Mouse (Mus musculus): Measurements from ENCODE around the gene Cdkal1. TPM values are rescaled to one million over a fixed set of nuclear protein-coding genes. Genes with fewer than 3 reads are reported as not detected.

Gene Cdkal1
- polyA plus RNA-seq, 2 experiments = 10.8 to 29.8 TPM

DNA sequence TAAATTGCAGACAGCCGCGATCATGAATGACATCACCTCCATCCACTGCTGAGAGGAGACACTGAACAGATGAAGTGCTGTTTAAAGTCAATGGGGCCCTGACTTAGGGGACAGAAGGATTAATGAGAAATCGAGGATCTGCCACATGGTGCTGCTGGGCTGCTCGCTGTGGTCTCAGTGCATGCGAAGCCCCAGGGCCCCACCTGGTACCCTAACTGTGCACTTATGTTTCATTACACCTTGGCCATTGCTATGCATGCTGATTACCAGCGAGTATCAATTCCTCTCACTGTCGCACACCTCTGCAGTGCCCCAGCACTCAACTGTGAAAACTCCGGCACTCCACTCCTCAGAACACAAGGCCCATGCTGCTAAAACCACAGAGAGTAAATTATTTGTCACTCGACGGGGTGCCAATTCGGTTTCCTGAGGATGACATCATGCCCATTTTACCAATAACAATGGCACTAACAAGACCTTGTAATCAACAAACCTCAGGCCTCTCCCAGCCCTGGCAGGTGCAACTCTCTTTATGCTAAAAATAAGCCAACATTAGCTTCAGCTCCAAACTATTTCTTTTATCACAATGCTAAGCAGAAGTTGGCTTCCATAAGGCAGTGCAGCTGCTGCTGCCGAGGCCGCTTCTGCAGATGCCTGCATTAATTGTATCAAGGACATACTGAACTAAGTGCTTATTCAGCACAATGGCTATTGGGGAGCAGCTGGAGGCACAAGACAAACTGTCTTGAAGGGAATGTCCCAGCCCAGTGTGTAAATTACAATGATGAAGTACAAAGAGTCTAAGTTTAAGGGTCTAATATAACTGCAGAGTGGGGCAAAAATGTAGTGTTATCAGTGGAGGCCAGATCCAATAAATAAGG is 245.2 kb downstream of the Cdkal1 start:
- no peaks in the 10 kb centered on the region for H3K9me3 ChIP-seq (ENCODE audit: control insufficient read depth, low read length)
- no peaks in the 10 kb centered on the region for H3K27me3 ChIP-seq (ENCODE audit: control insufficient read depth, insufficient read depth, low read length)
- no peak overlapping the region for H3K9ac ChIP-seq (ENCODE audit: low read depth, low read length, severe bottlenecking)
- no peaks in the 10 kb centered on the region for H3K36me3 ChIP-seq (ENCODE audit: control insufficient read depth, insufficient read depth, low read length)
- no peak overlapping the region for H3K27ac ChIP-seq (replicated peaks; ENCODE audit: low read depth, low read length)
- ATAC-seq (ENCODE audit: low FRiP score, low read depth) = 0 out of 2 replicates have a peak, but pooled peaks have one; percentile 41
- no peak for DNase-seq (ENCODE audit: low spot score)
- no peak overlapping the region for H3K4me2 ChIP-seq (replicated peaks; ENCODE audit: low read depth, low read length, severe bottlenecking)
- H3K4me1 ChIP-seq (ENCODE audit: control insufficient read depth, insufficient read depth, low read length) = peaks cover 6% of the 10 kb centered on the region; the same call in 1 of the 2 replicates
- 43% methylated on average over 13 of the region's 13 CpGs for WGBS
- no peak for TF ChIP-seq POLR2A (IDR thresholded peaks at IDR 0.05; ENCODE audit: borderline replicate concordance, extremely low read depth, insufficient read depth, insufficient read length)
- no peak overlapping the region for H3K4me3 ChIP-seq (replicated peaks; ENCODE audit: low read length)

DNA sequence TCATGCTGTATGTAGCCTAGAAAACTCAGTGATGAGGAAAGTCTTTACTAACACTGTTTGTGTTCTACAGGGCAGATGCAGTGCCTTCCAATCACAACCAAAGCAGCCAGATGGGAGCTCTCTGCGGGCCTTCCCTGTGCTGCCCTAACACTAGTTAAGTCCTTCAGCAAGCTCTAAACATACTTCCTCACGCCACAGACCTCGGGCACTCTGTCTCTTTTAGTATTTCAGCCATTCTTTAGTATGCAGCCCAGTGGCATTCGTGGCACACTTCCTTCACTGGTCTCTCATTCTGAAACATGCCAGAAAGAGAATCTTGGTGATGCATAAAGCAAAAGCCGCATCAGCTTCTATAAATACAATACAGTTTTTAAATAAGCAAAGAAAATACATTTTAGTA is 246.0 kb downstream of the Cdkal1 start:
- no peak overlapping the region for H3K9ac ChIP-seq (ENCODE audit: low read depth, low read length, severe bottlenecking)
- no peaks in the 10 kb centered on the region for H3K27me3 ChIP-seq (ENCODE audit: control insufficient read depth, insufficient read depth, low read length)
- H3K4me3 ChIP-seq (replicated peaks; ENCODE audit: low read length) = no peak overlapping the region
- H3K9me3 ChIP-seq (ENCODE audit: control insufficient read depth, low read length) = no peaks in the 10 kb centered on the region
- no peaks in the 10 kb centered on the region for H3K36me3 ChIP-seq (ENCODE audit: control insufficient read depth, insufficient read depth, low read length)
- H3K4me1 ChIP-seq (ENCODE audit: control insufficient read depth, insufficient read depth, low read length) = peaks cover 6% of the 10 kb centered on the region; the same call in 1 of the 2 replicates
- WGBS = 82% methylated on average over 5 of the region's 5 CpGs
- H3K4me2 ChIP-seq (replicated peaks; ENCODE audit: low read depth, low read length, severe bottlenecking) = no peak overlapping the region
- DNase-seq (ENCODE audit: low spot score) (no peak), ATAC-seq (ENCODE audit: low FRiP score, low read depth) (no peak)
- TF ChIP-seq POLR2A (IDR thresholded peaks at IDR 0.05; ENCODE audit: borderline replicate concordance, extremely low read depth, insufficient read depth, insufficient read length) = no peak
- H3K27ac ChIP-seq (replicated peaks; ENCODE audit: low read depth, low read length) = no peak overlapping the region

DNA sequence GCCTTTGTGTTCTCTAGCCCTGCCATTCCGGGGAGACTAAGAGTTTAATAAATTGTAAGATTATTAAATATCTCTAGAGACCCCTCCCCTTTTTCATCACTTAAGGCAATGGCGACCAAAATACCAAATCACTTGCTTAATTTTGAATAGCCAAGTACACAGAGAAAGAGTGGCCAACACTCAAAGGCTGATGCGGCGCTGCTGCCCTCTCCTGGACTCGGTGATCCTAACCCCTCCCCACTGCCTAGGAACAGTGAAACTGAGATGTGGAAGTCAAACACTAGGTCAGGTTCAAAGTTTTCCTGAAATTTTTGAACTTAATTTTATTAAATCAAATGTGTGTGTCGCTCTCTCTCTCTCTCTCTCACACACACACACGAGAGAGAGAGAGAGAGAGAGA is 251.2 kb downstream of the Cdkal1 start:
- TF ChIP-seq POLR2A (IDR thresholded peaks at IDR 0.05; ENCODE audit: borderline replicate concordance, extremely low read depth, insufficient read depth, insufficient read length) = no peak
- H3K4me3 ChIP-seq (replicated peaks; ENCODE audit: low read length) = no peak overlapping the region
- no peak overlapping the region for H3K9ac ChIP-seq (ENCODE audit: low read depth, low read length, severe bottlenecking)
- H3K9me3 ChIP-seq (ENCODE audit: control insufficient read depth, low read length) = peaks cover 3% of the 10 kb centered on the region; the same call in 1 of the 2 replicates
- DNase-seq (ENCODE audit: low spot score) = peak; percentile 81
- H3K36me3 ChIP-seq (ENCODE audit: control insufficient read depth, insufficient read depth, low read length) = no peaks in the 10 kb centered on the region
- ATAC-seq (ENCODE audit: low FRiP score, low read depth) = peak; percentile 73; the same call in 1 of the 2 replicates
- H3K4me1 ChIP-seq (ENCODE audit: control insufficient read depth, insufficient read depth, low read length) = peaks cover 8% of the 10 kb centered on the region
- no peaks in the 10 kb centered on the region for H3K27me3 ChIP-seq (ENCODE audit: control insufficient read depth, insufficient read depth, low read length)
- no peak overlapping the region for H3K27ac ChIP-seq (replicated peaks; ENCODE audit: low read depth, low read length)
- H3K4me2 ChIP-seq (replicated peaks; ENCODE audit: low read depth, low read length, severe bottlenecking) = no peak overlapping the region
- WGBS = 15% methylated on average over 6 of the region's 7 CpGs

DNA sequence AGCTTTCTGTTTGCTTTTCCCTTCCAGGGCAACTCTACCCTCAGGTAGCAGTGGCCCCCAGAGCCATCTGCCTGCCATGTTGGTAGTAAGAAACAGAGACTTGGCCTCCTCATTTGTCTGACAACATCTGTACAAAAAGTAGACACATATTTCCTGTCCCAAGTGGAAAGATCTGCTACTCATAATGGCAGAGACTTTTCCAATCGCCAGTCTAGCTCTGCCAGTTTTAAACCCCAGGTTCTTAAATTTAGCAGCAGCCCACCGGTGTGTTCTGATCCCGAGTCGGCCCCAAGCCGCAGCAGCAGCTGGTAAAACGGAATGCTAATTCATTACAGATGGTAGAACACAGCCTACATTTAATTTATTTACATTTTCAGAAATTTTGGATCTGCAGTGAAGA is 251.9 kb downstream of the Cdkal1 start:
- Histone ChIP-seq H3K9ac (ENCODE audit: low read depth, low read length, severe bottlenecking) (no peak overlapping the region), H3K4me2 (replicated peaks; ENCODE audit: low read depth, low read length, severe bottlenecking) (no peak overlapping the region), H3K4me3 (replicated peaks; ENCODE audit: low read length) (no peak overlapping the region), H3K9me3 (ENCODE audit: control insufficient read depth, low read length) (peaks cover 3% of the 10 kb centered on the region; the same call in 1 of the 2 replicates), H3K27ac (replicated peaks; ENCODE audit: low read depth, low read length) (0 out of 2 replicates have a peak overlapping the region, but pooled peaks have one; percentile 33), H3K4me1 (ENCODE audit: control insufficient read depth, insufficient read depth, low read length) (peaks cover 8% of the 10 kb centered on the region), H3K27me3 (ENCODE audit: control insufficient read depth, insufficient read depth, low read length) (no peaks in the 10 kb centered on the region), H3K36me3 (ENCODE audit: control insufficient read depth, insufficient read depth, low read length) (no peaks in the 10 kb centered on the region)
- peak; percentile 44; the same call in 1 of the 2 replicates for ATAC-seq (ENCODE audit: low FRiP score, low read depth)
- peak; percentile 35 for DNase-seq (ENCODE audit: low spot score)
- 17% methylated on average over 6 of the region's 6 CpGs for WGBS
- TF ChIP-seq POLR2A (IDR thresholded peaks at IDR 0.05; ENCODE audit: borderline replicate concordance, extremely low read depth, insufficient read depth, insufficient read length) = no peak

DNA sequence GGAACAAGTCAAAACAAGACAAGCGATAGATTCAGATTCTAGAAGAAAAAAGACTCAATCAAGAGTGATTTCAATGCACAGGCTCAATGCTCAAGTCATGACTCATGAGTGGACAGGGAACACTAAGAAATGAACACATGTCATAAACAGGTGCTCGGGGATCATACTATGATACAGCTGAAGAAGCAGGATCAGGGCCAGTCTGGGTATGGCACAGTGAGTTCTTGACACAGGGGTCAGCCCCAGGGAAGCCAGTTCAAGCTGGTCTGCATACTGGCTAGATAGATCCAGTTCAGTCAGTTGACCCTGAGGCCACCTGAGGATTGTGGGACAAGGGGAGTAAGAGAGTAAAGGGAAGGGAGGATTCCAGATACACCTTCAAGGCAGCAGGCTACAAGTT is 254.4 kb downstream of the Cdkal1 start:
- Histone ChIP-seq H3K4me2 (replicated peaks; ENCODE audit: low read depth, low read length, severe bottlenecking) (no peak overlapping the region), H3K4me3 (replicated peaks; ENCODE audit: low read length) (no peak overlapping the region), H3K4me1 (ENCODE audit: control insufficient read depth, insufficient read depth, low read length) (peaks cover 8% of the 10 kb centered on the region), H3K27me3 (ENCODE audit: control insufficient read depth, insufficient read depth, low read length) (no peaks in the 10 kb centered on the region), H3K36me3 (ENCODE audit: control insufficient read depth, insufficient read depth, low read length) (no peaks in the 10 kb centered on the region), H3K9me3 (ENCODE audit: control insufficient read depth, low read length) (peaks cover 3% of the 10 kb centered on the region; the same call in 1 of the 2 replicates), H3K9ac (ENCODE audit: low read depth, low read length, severe bottlenecking) (no peak overlapping the region), H3K27ac (replicated peaks; ENCODE audit: low read depth, low read length) (no peak overlapping the region)
- WGBS = 94% methylated on average over 2 of the region's 2 CpGs
- DNase-seq (ENCODE audit: low spot score) (no peak), ATAC-seq (ENCODE audit: low FRiP score, low read depth) (no peak)
- no peak for TF ChIP-seq POLR2A (IDR thresholded peaks at IDR 0.05; ENCODE audit: borderline replicate concordance, extremely low read depth, insufficient read depth, insufficient read length)

Measured in limb, embryonic 14.5 days (tissue).